Mouse (Mus musculus): ENCODE measurements around the gene Upp1.
"Not testable (repeated sequence)": the region's sequence is repeated elsewhere in the genome, so short reads cannot be mapped to it uniquely, and the experiment has no call there.

Upp1 gene

GRCm38 (mm10) chr11:9118050-9118420 is at the start of gene Upp1:
TSS of gene Upp1 (plus strand) at chr11:9118103.
- DNase-seq (ENCODE audit: low read depth, low spot score): no peak

GRCm38 (mm10) chr11:9076444-9076843 is 41.5 kb upstream of the Upp1 start:
- no peak for DNase-seq (ENCODE audit: low read depth, low spot score)

- no peak for DNase-seq (ENCODE audit: low read depth, low spot score)
These were observed 4.7 kb upstream of the Upp1 start for GRCm38 (mm10) chr11:9113189-9113588.

- no peak for DNase-seq (ENCODE audit: low read depth, low spot score)
These were observed 2.4 kb upstream of the Upp1 start for GRCm38 (mm10) chr11:9115367-9116120.

GRCm38 (mm10) chr11:9116121-9116520 is 1.8 kb upstream of the Upp1 start:
- no peak for DNase-seq (ENCODE audit: low read depth, low spot score)

DNA sequence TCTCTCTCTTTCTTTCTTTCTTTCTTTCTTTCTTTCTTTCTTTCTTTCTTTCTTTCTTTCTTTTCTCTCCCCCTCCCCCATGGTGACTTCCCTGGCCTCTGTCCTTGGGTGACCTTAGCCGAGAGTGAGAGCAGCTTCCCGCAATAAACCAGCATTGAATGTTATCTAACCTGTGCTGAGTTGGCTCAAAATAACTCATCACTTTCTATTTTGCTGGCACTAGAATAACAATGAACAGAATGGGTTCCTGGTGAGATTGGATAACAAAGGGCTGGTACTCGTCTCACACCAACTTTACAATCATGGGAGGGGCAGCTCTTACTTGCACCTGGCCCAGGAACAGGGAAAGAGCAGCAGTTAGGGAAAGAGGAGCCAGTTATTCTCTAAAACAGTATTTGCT is 987 bp upstream of the Upp1 start:
- DNase-seq (ENCODE audit: low read depth, low spot score): no peak

DNA sequence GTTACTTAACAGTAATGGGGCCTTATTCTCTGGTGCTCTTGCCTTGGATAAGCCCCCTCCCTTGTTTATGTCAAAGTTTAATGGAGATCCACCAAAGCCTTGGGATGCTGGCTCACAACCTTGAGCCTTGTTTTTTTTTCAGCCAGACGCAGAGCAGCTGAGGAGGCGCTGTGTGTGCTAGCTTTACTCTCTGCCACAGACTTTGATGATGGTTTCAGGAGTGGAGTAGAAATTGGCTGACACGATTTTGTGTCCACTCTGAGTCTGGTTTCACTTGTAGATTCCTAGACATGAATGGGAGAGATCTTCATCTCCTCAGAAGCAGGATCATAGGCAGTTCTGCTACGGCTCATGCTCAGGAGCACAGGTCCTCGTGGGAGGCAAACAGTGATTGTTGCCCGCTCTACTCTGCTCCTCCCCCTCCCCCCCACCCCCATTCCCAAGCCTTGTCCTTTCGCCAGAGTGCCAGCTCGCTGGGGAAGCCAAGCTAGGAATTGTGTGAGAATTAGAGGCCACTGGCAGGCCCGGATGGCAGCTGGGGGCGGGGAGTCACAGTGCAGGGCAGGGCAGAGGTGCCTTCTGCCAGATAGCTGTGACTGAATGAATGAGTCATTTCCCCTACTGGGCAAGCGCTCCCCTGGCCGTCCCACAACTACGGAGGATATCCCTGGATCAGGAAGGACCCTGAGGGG is 399 bp upstream of the Upp1 start:
- DNase-seq (ENCODE audit: low read depth, low spot score): peak; percentile 86

GRCm38 (mm10) chr11:9118421-9119121 is 668 bp downstream of the Upp1 start:
- peak; percentile 66 for DNase-seq (ENCODE audit: low read depth, low spot score)

GRCm38 (mm10) chr11:9119231-9120020 is 1.5 kb downstream of the Upp1 start:
- DNase-seq (ENCODE audit: low read depth, low spot score): no peak

DNA sequence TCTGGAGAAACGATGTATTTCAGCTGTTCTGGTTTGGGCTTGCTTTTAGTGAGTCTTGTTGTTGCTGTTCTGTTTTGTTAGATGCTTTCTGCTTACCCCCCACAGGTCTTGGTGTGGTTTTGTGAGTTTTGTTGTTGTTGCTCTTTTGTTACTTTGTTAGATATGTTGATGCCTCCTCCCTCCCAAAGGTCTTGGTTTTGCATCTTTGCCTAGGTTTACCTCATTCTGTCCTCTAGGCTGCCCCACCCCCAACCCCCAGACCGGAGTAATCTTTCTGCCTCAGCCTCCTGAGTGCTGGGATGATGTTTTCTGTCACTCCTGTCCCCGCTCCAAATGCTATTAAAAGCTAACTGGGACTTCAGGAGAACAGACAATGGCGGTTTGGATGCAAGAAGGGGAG is 4.4 kb downstream of the Upp1 start:
- DNase-seq (ENCODE audit: low read depth, low spot score): no peak

- DNase-seq (ENCODE audit: low read depth, low spot score): peak; percentile 14
These were observed 8.6 kb downstream of the Upp1 start for GRCm38 (mm10) chr11:9126373-9127107.

DNA sequence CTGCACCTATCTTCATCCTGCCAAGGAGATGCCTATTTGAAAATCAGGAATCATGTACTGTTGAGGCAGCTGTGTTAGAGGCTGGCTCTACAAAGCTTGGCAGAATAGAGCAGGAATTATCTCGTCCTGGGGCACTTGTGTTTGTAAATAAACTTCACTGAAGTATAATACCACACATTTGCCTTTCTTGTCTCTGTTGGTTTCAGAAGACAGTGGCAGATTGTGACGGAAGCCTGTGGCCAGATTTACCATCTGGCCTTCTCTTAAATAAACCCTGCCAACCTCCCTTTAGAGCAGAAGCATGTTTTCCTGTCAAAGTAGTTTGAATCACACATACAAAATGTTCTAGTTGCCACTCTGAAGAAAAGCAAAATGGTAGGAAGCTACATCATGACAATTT is 10.2 kb downstream of the Upp1 start:
- no peak for DNase-seq (ENCODE audit: low read depth, low spot score)

DNA sequence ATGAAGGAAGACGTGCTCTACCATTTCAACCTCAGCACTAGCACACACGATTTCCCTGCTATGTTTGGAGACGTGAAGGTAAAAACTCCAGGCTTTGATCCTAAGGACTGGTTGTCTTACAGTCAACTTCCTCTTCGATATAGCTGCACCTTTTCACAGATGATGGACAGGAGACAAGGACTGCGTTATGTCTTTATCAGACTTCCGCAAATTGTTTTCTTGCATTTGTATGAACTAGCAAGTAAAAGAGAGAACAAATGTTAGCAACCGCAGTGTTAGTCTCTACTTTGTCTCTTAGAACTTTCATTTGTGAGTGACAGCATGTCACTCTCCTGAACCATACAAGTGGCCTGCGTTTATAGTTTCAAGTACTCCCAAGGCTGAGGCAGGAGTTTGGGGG is 11.6 kb downstream of the Upp1 start:
- no peak for DNase-seq (ENCODE audit: low read depth, low spot score)

GRCm38 (mm10) chr11:9131688-9132087 is 13.8 kb downstream of the Upp1 start:
- no peak for DNase-seq (ENCODE audit: low read depth, low spot score)

DNA sequence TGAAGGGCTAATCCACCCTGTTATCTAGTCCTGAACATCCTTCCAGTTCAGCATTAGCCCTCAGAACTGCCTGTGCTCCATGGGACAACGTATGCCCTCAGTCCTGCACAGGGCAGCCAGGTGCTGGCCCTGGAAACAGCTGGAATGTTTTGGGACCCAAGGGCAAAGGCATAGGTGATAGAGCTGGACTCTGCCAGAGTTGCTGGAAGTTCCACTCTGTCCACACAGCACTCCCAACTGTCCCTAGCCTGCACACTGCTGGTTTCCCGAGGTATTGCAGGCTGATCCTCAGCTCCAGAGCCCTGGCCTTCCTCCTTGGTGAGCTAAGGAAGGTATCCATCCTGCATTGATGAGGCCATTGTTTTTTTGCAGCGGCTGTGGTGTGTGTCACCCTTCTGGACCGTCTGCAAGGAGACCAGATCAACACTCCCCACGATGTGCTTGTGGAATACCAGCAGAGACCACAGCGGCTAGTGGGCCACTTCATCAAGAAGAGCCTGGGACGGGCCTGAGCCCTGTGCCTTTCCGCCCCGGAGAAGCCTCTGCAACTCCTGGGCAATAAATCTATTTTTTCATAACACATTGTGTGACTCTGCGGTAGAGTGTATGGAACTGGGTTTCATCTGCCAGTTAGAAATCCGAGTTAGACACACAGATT is 17.8 kb downstream of the Upp1 start:
- DNase-seq (ENCODE audit: low read depth, low spot score): peak; percentile 57

- DNase-seq (ENCODE audit: low read depth, low spot score): peak; percentile 89
These were observed 18.6 kb downstream of the Upp1 start for GRCm38 (mm10) chr11:9136471-9136870.

DNA sequence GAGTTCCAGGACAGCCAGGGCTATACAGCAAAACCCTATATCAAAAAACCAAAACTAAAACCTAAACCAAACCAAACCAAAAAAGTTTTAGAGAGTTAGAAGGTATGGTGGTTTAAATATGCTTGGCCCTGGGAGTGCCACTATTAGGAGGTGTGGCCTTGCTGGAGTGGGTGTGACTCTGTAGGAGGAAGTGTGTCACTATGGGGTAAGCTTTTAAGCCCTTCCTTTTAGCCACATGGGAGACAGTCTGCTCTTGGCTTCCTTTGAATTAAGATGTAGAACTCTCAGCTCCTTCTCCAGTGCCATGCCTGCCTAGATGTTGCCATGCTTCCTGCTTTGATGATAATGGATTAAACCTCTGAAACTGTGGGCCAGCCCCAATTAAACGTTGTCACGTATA is 27.2 kb downstream of the Upp1 start:
- DNase-seq (ENCODE audit: low read depth, low spot score): no peak

DNA sequence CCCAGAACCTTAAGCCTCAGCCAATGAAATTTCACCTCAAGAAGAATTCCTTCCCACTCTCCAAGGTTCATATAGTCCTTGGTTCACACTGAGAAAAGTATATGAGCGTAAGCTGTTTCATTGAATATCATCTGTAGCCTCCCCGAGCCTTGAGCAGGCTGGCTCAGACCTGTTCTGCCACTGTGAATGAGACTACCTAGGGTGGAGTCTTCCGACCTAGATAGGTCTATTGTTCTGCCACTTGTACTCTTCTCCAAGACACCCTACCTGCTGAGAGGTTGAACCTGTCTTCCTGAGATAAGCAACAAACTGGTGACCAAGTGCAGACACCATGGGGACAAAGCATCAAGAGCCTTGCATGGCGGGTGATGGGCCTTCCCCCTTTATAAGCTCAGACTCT is 28.2 kb downstream of the Upp1 start:
- no peak for DNase-seq (ENCODE audit: low read depth, low spot score)

DNA sequence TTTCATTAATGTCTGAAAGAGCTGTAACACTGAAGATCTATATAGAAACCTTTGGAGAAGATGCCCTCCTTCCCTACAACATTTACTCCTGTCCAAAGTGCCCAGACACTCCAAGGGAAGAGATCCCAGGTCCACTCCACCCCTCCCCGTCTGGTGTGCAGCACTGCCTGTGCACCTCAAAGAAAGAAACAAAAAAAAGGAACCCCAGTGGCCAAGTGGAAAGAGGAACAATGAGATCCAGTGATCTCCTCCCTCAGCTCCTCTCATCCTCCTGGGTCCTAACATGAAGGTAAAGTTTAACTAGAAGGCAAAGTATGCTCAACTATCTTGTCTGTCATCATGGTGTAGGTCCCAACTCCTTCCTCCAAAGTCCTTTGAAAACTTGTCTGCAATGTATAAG is 28.8 kb downstream of the Upp1 start:
- DNase-seq (ENCODE audit: low read depth, low spot score): no peak

- DNase-seq (ENCODE audit: low read depth, low spot score): peak; percentile 47
These were observed 30.3 kb downstream of the Upp1 start for GRCm38 (mm10) chr11:9148206-9148605.

DNA sequence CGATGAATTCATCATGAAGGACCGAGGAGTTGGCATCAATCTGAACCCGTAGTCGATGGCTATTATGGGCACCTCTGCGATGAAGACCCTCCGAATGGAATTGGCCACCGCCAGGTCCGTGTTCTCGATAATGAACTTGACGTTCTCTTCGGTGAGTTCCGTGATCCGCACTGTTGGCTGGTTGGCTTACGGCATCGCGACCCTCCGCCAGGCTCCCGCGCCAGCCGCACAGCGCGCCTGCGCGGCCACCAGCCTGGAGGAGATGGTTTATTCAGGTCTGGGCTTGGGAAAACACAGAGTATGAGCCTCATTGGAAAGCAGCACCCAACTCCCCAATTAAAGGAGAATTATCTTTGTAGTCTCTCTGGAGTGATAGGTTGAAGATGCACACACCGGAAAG is 32.5 kb downstream of the Upp1 start:
- DNase-seq (ENCODE audit: low read depth, low spot score): not testable (repeated sequence)
